Mouse (Mus musculus) natural killer cell, adult 2 months (primary cell): Measurements from ENCODE around the gene Rexo2.
"Not testable (repeated sequence)": the region's sequence is repeated elsewhere in the genome, so short reads cannot be mapped to it uniquely, and the experiment has no call there.

Source experiments
- DNase-seq, 2 experiments: peaks; one replicate each; pipeline ENCODE4 v3.0.0; 2022; ENCODE audit warnings: low spot score in 2 of 2

Rexo2 gene

GRCm38 (mm10) chr9:48473131-48473530 lies 7.3 kb downstream of the Rexo2 start:
- DNase-seq, result no peak

GRCm38 (mm10) chr9:48472441-48473025 lies 7.9 kb downstream of the Rexo2 start:
- DNase-seq, result no peak

- not testable (repeated sequence) for DNase-seq
These were observed 13.0 kb downstream of the Rexo2 start for GRCm38 (mm10) chr9:48467471-48467870.

- peak; percentile 61 to 76 for DNase-seq
These were observed 13.6 kb downstream of the Rexo2 start for GRCm38 (mm10) chr9:48466804-48467203.

GRCm38 (mm10) chr9:48465671-48466070 lies 14.8 kb downstream of the Rexo2 start:
- no peak for DNase-seq

- peak in 1 of 2 experiments; percentile 21 for DNase-seq
These were observed 18.9 kb downstream of the Rexo2 start for GRCm38 (mm10) chr9:48461545-48461944.

- DNase-seq, result no peak
These were observed 19.7 kb downstream of the Rexo2 start for GRCm38 (mm10) chr9:48460720-48461119.

- DNase-seq, result no peak
These were observed 21.0 kb downstream of the Rexo2 start for GRCm38 (mm10) chr9:48459391-48459790.

- no peak for DNase-seq
These were observed 21.5 kb downstream of the Rexo2 start for GRCm38 (mm10) chr9:48458879-48459278.

GRCm38 (mm10) chr9:48455961-48456360 lies 24.5 kb downstream of the Rexo2 start:
- no peak for DNase-seq

- no peak for DNase-seq
These were observed 30.4 kb downstream of the Rexo2 start for GRCm38 (mm10) chr9:48450066-48450465.

- peak; percentile 38 to 50 for DNase-seq
These were observed 32.6 kb downstream of the Rexo2 start for GRCm38 (mm10) chr9:48447783-48448209.

GRCm38 (mm10) chr9:48444821-48445220 lies 35.6 kb downstream of the Rexo2 start:
- DNase-seq, result no peak

GRCm38 (mm10) chr9:48443873-48444272 lies 36.5 kb downstream of the Rexo2 start:
- DNase-seq, result peak in 1 of 2 experiments; percentile 35

- no peak for DNase-seq
These were observed 48.0 kb downstream of the Rexo2 start for GRCm38 (mm10) chr9:48432449-48432848.

- DNase-seq, result no peak
These were observed 53.2 kb downstream of the Rexo2 start for GRCm38 (mm10) chr9:48427176-48427575.

- DNase-seq, result no peak
These were observed 57.2 kb downstream of the Rexo2 start for GRCm38 (mm10) chr9:48423256-48423655.

- DNase-seq, result peak; percentile 16 to 55
These were observed 58.0 kb downstream of the Rexo2 start for GRCm38 (mm10) chr9:48422382-48422781.

GRCm38 (mm10) chr9:48421561-48421960 lies 58.9 kb downstream of the Rexo2 start:
- DNase-seq, result no peak

GRCm38 (mm10) chr9:48421029-48421428 lies 59.4 kb downstream of the Rexo2 start:
- DNase-seq, result no peak

- peak in 1 of 2 experiments; percentile 51 for DNase-seq
These were observed 60.0 kb downstream of the Rexo2 start for GRCm38 (mm10) chr9:48420437-48420836.

GRCm38 (mm10) chr9:48418829-48419228 lies 61.6 kb downstream of the Rexo2 start:
- no peak for DNase-seq
